7 mouse cellular contexts compared by ENCODE assay signal in the genomic region with DNA sequence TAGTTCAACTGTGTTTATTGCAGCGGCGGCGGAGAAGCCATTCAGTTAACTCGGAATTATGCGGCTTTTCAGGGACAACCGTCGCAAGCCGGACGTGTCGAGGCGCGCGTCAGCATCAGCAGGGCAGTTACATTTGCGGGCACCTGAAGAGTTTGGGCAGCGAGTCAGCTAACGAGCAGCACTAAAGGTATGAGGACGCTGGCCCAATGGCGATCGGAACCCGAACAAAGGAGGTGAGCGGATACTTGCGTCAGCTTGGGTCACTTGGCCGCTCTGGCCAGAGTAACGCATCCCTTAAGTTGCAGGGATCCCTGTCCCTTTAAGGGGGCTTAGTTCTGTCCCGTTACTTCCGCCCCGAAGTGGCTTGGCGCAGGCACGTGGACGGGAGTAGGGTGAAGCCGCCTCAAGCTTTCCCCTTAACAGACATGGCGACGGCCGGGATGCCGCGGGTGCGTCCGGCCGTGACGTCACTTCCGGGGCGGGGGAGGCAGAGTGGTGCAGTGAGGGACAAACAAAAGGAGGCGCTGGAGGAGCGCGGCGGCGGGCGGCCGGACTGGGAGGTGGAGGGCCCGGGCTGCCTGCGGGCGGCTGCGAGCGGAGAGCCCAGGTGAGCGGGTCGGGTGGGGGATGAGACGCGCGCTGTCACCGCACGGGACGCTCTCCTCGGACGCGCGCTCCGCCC. TPM values are rescaled to one million over a fixed set of nuclear protein-coding genes. Genes with fewer than 3 reads are reported as not detected.
DNase-seq lines count a peak whose midpoint lies in the region; ATAC-seq and TF ChIP-seq lines count a peak whose summit lies in the region.

A gene (plus strand): TSS at position 517 of the 682 bp plus-strand sequence.

- WGBS in intestine, postnatal 0 days = under 1% methylated on average over 59 of the region's 67 CpGs
- under 1% methylated on average over 56 of the region's 67 CpGs for WGBS in midbrain, embryonic 12.5 days
- WGBS in small intestine, adult 2 months = under 1% methylated on average over 67 of the region's 67 CpGs

- peak; percentile 95 for ATAC-seq in intestine, postnatal 0 days
- ATAC-seq in midbrain, embryonic 12.5 days (ENCODE audit: low FRiP score, low read depth) = peak; percentile 98

- peak within 1 kb of the TSS; percentile 93 for H3K27ac ChIP-seq in intestine, postnatal 0 days (ENCODE audit: low read depth, low read length)
- peak within 1 kb of the TSS; percentile 91 for H3K27ac ChIP-seq in midbrain, embryonic 12.5 days (replicated peaks)
- peak within 1 kb of the TSS; percentile 91 for H3K27ac ChIP-seq in small intestine, adult 2 months (ENCODE audit: insufficient read depth, low read depth, low read length)

- TF ChIP-seq POLR2A in small intestine, adult 2 months (IDR thresholded peaks at IDR 0.05; ENCODE audit: low read depth, low read length) = peak; percentile 65; the same call in 1 of the 2 replicates

- H3K9me3 ChIP-seq in intestine, postnatal 0 days (ENCODE audit: control insufficient read depth) = no peaks in the 10 kb centered on the region
- H3K9me3 ChIP-seq in midbrain, embryonic 12.5 days = no peaks in the 10 kb centered on the region

- intact Hi-C loops in left cerebral cortex, postnatal 4 days (cut with DNase I) = loop anchor here (10.0 kb wide), 1 partner anchor 53 kb away; no protein-coding TSS in a partner anchor

- peaks cover 3% of the 10 kb centered on the region; the same call in 1 of the 2 replicates for H3K4me1 ChIP-seq in intestine, postnatal 0 days (replicated peaks; ENCODE audit: control insufficient read depth, insufficient read depth, low read length)
- peaks cover 23% of the 10 kb centered on the region for H3K4me1 ChIP-seq in midbrain, embryonic 12.5 days
- peaks cover 13% of the 10 kb centered on the region; the same call in 1 of the 2 replicates for H3K4me1 ChIP-seq in small intestine, adult 2 months (ENCODE audit: control insufficient read depth, insufficient read depth, insufficient read length, low read length)

- H3K9ac ChIP-seq in intestine, postnatal 0 days (ENCODE audit: low read depth, low read length) = peak within 1 kb of the TSS; percentile 92
- peak within 1 kb of the TSS; percentile 86 for H3K9ac ChIP-seq in midbrain, embryonic 12.5 days (replicated peaks)

- peak; percentile 100 for DNase-seq in adrenal gland, adult 8-10 months
- DNase-seq in embryo, embryonic 9.5 days (ENCODE audit: extremely low spot score) = peak; percentile 100
- DNase-seq in gonadal fat pad, adult 2 months (ENCODE audit: low read depth) = peak; percentile 66
- DNase-seq in left cerebral cortex, postnatal 4 days = peak; percentile 100

- H3K4me2 ChIP-seq in intestine, postnatal 0 days (replicated peaks; ENCODE audit: low read depth) = peak within 1 kb of the TSS; percentile 78
- H3K4me2 ChIP-seq in midbrain, embryonic 12.5 days (replicated peaks) = peak within 1 kb of the TSS; percentile 96

- H3K36me3 ChIP-seq in intestine, postnatal 0 days (ENCODE audit: control insufficient read depth, insufficient read depth) = peaks cover 18% of the 10 kb centered on the region
- peaks cover 26% of the 10 kb centered on the region for H3K36me3 ChIP-seq in midbrain, embryonic 12.5 days
- H3K36me3 ChIP-seq in small intestine, adult 2 months (ENCODE audit: control insufficient read depth, insufficient read depth, low read length) = peaks cover 17% of the 10 kb centered on the region

- peak; percentile 78 for TF ChIP-seq CTCF in intestine, postnatal 0 days (IDR thresholded peaks at IDR 0.05; ENCODE audit: low read depth)
- TF ChIP-seq CTCF in small intestine, adult 2 months (IDR thresholded peaks at IDR 0.05; ENCODE audit: extremely low read depth, insufficient read length, insufficient replicate concordance, low read depth, low read length) = no peak

- peak within 1 kb of the TSS; percentile 93 for H3K4me3 ChIP-seq in intestine, postnatal 0 days (ENCODE audit: low read depth, low read length)
- H3K4me3 ChIP-seq in midbrain, embryonic 12.5 days = peak within 1 kb of the TSS; percentile 97
- peak within 1 kb of the TSS; percentile 94 for H3K4me3 ChIP-seq in small intestine, adult 2 months (ENCODE audit: low read depth, low read length)

- no peaks in the 10 kb centered on the region for H3K27me3 ChIP-seq in intestine, postnatal 0 days (replicated peaks; ENCODE audit: control insufficient read depth, insufficient read depth, low read length)
- H3K27me3 ChIP-seq in midbrain, embryonic 12.5 days = no peaks in the 10 kb centered on the region
- no peaks in the 10 kb centered on the region for H3K27me3 ChIP-seq in small intestine, adult 2 months (ENCODE audit: control insufficient read depth, insufficient read depth, low read length)

RNA-seq across cellular contexts. Expression of the gene that starts here (rescaled TPM):
- 10 to 100 TPM; 54.6 to 63.0 (median 57.8) TPM for total RNA-seq in adrenal gland, adult 8-10 months (2022)
- polyA plus RNA-seq in gonadal fat pad, adult 2 months (2012; rRNA removed) = 28.4 and 29.3 TPM in 2 replicates
- polyA plus RNA-seq in intestine, postnatal 0 days (2015; fragmentation: Nextera tagmentation; extraction: Ambion mirVana) = 40.4 and 40.5 TPM in 2 replicates
- 10 to 100 TPM; 50.6 to 55.9 TPM for total RNA-seq in left cerebral cortex, postnatal 4 days (2021)
- 40.3 and 46.7 TPM in 2 replicates for polyA plus RNA-seq in midbrain, embryonic 12.5 days (2016; fragmentation: Nextera tagmentation; extraction: Ambion mirVana)
- 17.9 and 27.4 TPM in 2 replicates for polyA plus RNA-seq in small intestine, adult 2 months (2012; rRNA removed)

Comparison
In these comparisons a context has a peak if more than half of its experiments do, and no peak if none do; other contexts are left out.
1. Peak in every context shown above with its lines: DNase-seq, ATAC-seq, H3K4me3 ChIP-seq and H3K27ac ChIP-seq.